Mouse (Mus musculus) heart, adult 18-20 months (tissue): Measurements from ENCODE around the gene Drg2. TPM values are rescaled to one million over a fixed set of nuclear protein-coding genes. Genes with fewer than 3 reads are reported as not detected.
A peak's percentile ranks its signal among the peaks of the same experiment; 100 is the strongest.
"Not testable (repeated sequence)": the region's sequence is repeated elsewhere in the genome, so short reads cannot be mapped to it uniquely, and the experiment has no call there.

Experiments
- DNase-seq, 2 experiments: peaks; one replicate each; pipeline ENCODE4 v3.0.0; 2021 to 2022; ENCODE audit warnings: mixed read lengths in 1 of 2
- long read RNA-seq, 2 experiments: library from polyadenylated mRNA; stranded (forward); transcript quantifications; one replicate each; pipeline ENCODE4 v2.0.0; 2021
- total RNA-seq, 2 experiments: library from RNA; stranded (reverse); gene quantifications; 2 replicates each; pipeline ENCODE4 v1.2.3; 2021

Gene Drg2
- total RNA-seq: 10 to 100 TPM; 26.4 to 30.5 TPM
- long read RNA-seq, experiment 1, transcript Drg2-201 (13 exons, 1,788 nt): major isoform, 27 of 32 reads
- long read RNA-seq, experiment 1, partial matches to known transcripts: 2 of 32 reads
- long read RNA-seq, experiment 1, other reads (novel, unspliced or antisense): 3 of 32 reads
- long read RNA-seq, experiment 2, transcript Drg2-201 (13 exons, 1,788 nt): major isoform, 20 of 21 reads
- long read RNA-seq, experiment 2, partial matches to known transcripts: 1 of 21 reads
- long read RNA-seq, experiment 2, other reads (novel, unspliced or antisense): 0 of 21 reads

- DNase-seq: peak; percentile 89 to 95
Measured at GRCm38 (mm10) chr11:60454080-60454744, at the start of gene Drg2. Gene Drg2, plus strand, starts transcription at chr11:60454591.

GRCm38 (mm10) chr11:60406606-60407005 is 47.8 kb upstream of the Drg2 start:
- DNase-seq: no peak

DNA sequence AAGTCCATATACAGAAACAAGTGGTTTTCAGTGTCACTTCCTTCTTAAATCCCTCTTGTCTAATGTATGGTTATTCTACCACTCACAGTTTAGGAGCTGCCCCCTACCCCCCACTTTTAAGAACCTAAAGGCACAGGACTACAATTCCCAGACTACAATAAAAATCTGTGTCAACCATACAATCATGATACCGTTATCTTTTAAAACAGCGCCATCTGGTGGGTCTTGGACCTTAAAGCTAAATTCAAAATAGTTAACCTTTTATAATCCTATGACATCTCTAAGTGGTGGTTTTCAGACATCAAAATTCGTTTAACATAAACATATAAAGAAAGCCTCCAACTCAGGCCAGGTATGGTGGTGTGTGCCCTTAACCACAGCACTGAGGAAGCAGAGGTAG is 42.2 kb upstream of the Drg2 start:
- DNase-seq: peak; percentile 50 to 86

- DNase-seq: no peak
Measured at GRCm38 (mm10) chr11:60412921-60413320, 41.5 kb upstream of the Drg2 start.

DNA sequence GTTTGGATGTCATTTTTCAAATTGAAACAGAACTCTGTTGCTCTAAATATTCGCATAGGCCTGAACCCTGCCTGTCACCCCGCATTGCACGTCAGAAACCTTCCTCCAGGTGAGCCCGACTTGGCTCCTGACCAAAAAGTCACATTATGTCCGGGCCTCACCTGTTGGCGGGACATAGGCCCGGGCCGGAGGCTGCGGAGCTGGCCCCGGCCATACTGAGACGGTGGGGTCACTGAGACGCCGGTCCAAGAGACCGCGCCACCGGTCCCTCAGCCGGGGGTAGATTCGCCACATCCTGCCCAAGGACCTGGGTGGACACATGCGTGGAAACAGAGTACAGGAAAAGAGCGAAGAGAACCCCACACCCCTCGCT is 37.8 kb upstream of the Drg2 start:
- DNase-seq: no peak

- DNase-seq: peak; percentile 98 to 99
Measured at GRCm38 (mm10) chr11:60416963-60417716, 37.3 kb upstream of the Drg2 start, which contains the start of gene Gid4. Gene Gid4, plus strand, starts transcription at chr11:60417145.

GRCm38 (mm10) chr11:60417717-60418472 is 36.5 kb upstream of the Drg2 start, which contains the start of gene Atpaf2:
Gene Atpaf2, minus strand, starts transcription at chr11:60418457.
- DNase-seq: peak in 1 of 2 experiments; percentile 43

- DNase-seq: peak in 1 of 2 experiments; percentile 14
Measured at GRCm38 (mm10) chr11:60418473-60418803, 36.0 kb upstream of the Drg2 start.

DNA sequence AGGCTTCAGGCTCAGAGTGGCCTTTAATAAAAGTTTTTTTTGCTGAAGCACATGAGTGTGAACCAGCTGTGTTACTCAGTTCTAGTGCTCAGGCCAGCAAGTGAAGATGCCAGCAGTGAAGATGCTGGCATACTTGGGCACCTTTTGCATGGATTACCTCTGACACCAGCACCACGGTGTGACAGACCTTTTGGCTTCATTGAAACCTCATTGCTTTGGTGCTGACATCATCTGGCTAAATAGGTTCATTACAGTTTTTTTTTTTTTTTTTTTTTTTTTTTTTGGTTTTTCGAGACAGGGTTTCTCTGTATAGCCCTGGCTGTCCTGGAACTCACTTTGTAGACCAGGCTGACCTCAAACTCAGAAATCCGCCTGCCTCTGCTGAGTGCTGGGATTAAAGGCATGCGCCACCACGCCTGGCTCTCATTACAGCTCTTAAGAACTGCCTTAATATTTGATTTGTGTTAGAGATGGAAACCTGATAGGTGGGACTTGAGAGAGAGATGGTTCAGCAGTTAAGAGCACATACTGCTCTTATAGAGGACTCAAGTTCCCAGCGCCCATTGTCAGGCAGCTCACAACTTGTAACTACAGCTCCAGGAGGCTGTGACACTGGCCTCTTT is 32.2 kb upstream of the Drg2 start:
- DNase-seq: no peak

DNA sequence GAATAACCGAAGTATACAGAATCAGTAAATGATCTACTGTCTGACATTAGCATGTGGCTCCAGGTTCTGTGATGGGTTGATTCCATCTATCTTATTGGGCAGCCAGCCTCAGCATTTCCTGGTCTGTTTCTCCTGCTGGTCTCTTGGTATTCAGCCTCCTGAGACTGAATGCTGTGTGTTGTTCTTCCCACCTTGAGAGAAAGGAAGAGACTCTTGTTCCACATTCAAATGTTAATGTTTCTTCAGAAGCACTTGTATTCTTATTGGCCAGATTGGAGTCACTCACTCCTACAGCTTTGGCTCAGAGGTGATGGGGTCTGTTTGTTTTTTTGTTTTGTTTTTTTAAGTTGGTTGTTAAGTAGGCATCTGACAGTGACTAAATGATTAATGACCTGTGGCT is 31.4 kb upstream of the Drg2 start:
- no peak for DNase-seq

DNA sequence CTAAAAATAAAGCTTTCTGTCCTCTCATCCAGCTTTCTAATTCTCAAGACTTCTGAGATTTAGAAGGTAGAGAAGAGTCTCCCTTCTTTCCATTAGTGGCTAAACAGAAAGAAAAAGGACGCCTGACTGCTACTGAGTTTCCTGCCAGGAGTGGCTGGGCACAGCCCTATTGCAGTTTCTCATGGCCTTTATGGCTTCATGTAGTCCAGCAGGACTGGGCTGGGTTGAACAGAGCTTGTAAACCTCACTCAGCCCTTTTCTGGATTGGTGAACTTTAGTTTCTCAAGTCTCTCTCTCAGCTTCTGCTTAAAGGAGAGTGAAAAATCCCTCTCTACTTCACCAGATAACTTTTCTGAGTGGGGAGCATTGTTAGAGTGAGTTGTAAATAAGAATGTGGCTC is 28.0 kb upstream of the Drg2 start:
- no peak for DNase-seq

DNA sequence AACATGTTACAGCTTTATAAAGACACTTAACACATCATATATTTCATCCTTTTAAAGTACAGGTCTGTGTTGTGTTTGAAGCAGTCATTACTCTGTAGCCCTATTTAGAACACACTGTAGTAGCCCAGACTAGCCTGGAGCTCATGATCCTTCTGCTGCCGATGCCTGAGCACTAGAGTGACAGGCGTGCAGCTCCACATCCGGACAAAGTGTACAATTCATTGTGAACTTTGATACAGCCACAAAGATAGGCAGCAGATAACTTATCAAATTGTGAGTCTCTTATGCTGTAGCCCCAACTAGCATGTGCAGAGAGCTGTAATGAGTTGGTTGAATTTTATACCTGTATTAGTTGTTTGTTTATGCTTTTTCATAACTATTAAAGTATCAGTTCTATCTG is 26.8 kb upstream of the Drg2 start:
- DNase-seq: no peak

DNA sequence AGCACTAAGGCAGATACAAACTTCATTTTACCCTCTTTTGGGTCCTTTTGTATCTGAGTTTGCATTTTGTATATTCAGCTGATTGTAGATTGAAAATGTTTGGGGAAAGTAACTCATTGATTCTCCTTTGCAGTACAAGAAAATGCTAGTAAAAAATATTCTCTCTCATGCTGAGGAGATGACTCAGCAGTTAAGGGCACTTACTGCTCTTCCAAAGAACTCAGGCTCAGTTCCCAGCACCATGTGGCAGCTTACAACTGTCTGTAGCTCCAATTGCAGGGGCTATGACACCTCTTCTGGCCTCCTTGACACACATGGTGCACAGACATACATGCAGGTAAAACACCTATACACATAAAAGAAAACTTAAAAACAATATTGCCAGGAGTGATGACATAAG is 20.9 kb upstream of the Drg2 start:
- no peak for DNase-seq

DNA sequence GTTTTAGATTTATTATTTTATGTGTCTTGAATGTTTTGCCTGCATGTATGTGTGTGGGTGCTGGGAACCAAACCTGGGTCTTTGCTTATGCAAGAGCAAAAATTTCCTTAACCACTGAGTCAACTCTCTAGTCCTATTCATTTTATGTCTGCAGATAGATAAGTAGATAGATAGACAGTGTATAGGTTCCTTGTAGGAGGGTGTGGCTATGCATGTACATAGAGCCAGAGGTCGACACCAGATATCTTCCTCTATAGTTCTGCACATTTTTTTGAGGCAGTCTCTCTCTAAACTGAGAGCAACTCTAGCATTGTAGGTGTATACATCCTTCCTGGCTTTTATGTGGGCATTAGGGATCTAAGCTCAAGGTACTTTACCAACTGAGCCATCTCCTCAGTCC is 19.3 kb upstream of the Drg2 start:
- DNase-seq: no peak

- DNase-seq: no peak
Measured at GRCm38 (mm10) chr11:60436618-60437017, 17.8 kb upstream of the Drg2 start.

DNA sequence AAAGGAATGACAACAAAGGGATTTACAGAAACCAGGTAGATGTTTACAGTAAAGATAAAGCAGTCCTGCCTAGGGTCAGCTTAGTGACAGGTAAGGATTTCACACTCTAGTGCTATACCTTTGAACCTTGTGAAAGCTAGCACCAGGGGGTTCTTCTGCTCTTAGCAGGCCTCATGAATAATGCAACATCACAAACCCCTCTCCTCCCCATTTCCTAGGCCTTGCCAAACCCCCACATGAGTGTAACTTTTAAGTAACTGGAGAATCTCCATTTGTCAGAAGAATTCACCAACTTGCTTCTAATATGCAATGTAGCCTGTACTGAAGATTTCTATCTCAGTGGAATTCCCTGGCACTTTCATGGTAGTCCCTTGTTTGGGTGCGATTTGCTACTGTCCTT is 14.8 kb upstream of the Drg2 start:
- DNase-seq: not testable (repeated sequence)

DNA sequence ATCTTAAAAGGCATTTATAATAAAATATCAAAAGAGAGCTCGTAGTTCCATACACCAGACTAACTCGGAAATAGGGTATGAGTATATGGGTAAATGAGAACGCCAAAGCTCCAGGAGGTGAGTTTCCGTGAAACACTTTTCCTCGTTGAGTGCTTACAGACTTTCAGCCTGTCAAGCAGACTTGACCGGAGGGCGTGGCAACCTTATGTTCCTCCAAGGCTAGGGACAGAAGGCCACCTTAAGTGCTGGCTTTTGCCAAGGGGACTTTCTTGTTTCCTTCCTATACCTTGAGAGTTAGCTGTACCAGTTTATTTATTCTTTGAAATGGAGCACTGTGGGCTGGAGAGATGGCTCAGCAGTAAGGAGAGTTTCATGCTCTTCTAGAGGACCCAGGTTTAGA is 14.2 kb upstream of the Drg2 start:
- no peak for DNase-seq

GRCm38 (mm10) chr11:60442896-60443295 is 11.5 kb upstream of the Drg2 start:
- no peak for DNase-seq

DNA sequence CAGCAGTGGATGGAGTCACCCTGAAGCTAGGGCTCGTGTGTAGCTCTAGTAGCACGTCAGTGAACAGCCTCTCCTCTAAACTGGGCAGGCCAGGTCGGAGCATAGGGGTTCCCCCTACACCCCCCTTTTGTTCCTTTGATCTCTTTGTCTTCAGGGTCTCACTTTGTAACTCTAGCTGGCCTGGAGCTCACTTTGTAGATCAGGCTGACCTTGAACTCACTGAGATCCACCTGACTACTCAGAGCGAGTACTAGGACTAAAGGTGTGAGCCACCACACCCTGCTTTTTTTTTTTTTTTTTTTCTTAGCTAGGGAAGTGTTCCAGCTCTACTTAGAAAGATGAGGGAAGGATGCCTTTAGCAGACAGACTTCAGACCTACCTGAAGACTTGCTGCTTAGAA is 10.4 kb upstream of the Drg2 start:
- no peak for DNase-seq

DNA sequence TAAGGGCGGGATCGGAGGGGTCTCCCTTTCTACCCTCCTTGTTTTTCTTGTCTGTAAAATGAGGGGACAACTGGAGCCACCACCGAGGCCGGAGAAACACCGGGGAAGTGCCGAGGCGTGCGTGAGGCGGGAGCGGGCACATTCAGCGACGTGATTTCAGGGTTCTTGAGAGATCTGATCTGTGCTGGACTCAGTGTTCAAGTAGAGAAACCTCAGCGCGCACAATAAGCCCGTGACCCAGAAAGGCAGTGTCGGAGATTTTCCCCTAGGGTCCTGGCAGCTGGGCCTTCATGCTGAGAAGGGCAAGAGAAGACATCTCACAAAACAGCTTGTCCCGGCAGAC is 325 bp downstream of the Drg2 start:
- DNase-seq: no peak

GRCm38 (mm10) chr11:60457973-60458372 is 3.6 kb downstream of the Drg2 start:
- no peak for DNase-seq

- peak; percentile 7 to 35 for DNase-seq
Measured at GRCm38 (mm10) chr11:60465943-60466380, 11.6 kb downstream of the Drg2 start.
